Mouse (Mus musculus): ENCODE results near the gene Xaf1. TPM values are rescaled to one million over a fixed set of nuclear protein-coding genes. Genes with fewer than 3 reads are reported as not detected.
"Not testable (repeated sequence)": the region's sequence is repeated elsewhere in the genome, so short reads cannot be mapped to it uniquely, and the experiment has no call there.

The Xaf1 gene
- total RNA-seq, 1 experiment from 2014 or later = 21.7 TPM

GRCm38 (mm10) chr11:72307461-72307860, 6.0 kb downstream of the Xaf1 start:
- ATAC-seq (replicated peaks; ENCODE audit: insufficient number of reproducible peaks, low FRiP score, low TSS enrichment, poor library complexity, severe bottlenecking) = no peak

DNA sequence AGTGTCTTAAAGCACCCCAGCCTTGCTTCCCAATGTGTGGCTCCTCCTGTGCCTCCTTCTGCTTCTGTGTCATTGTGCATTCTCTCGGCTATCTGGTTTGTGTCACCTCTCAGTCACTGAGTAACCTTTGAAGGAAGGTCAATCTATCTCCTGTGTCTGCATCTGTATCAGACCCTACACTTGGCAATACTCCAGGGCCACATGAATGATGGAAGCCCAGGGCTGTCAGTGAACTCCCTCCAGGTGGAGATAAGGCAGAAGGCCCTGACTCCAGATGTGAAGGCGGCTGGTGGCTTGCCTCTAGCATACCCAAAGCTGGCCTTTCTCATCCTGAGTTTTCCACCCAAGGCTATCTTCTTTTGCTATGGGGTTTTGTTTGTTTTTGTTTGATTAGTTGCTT, 7.6 kb downstream of the Xaf1 start:
- no peak for ATAC-seq (replicated peaks; ENCODE audit: insufficient number of reproducible peaks, low FRiP score, low TSS enrichment, poor library complexity, severe bottlenecking)

GRCm38 (mm10) chr11:72310491-72310890, 9.1 kb downstream of the Xaf1 start:
- no peak for ATAC-seq (replicated peaks; ENCODE audit: insufficient number of reproducible peaks, low FRiP score, low TSS enrichment, poor library complexity, severe bottlenecking)

DNA sequence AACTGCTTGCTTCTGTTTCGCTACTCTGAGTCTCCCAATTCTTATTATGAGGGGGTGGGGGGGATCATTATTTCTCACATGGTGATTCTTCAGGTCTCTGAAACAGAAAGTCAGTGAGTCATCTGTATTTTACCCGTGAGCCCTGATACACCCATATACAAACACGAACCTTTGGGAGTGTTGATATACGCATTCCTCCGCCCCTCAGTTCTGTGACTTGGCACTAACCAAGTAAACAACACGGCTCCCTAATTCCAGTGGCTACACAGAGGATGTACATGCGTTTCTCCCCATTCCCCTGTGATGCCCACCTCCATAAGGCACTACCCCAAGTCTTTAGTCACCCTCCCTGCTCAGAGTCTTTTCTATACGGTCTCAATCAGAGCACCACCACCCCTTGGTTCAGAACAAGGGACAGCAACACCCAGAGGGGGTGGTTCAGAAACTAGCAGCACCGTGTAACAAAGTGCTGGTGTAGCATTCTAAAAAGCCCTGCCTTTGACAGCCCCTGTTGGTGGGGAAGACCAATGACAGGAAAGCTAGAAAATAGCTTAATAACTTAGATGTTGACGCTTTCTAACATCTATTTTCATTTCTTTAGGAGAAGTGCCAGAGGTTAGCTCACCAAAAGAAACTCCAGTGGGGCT, 10.0 kb downstream of the Xaf1 start:
- no peak for ATAC-seq (replicated peaks; ENCODE audit: insufficient number of reproducible peaks, low FRiP score, low TSS enrichment, poor library complexity, severe bottlenecking)

- no peak for ATAC-seq (replicated peaks; ENCODE audit: insufficient number of reproducible peaks, low FRiP score, low TSS enrichment, poor library complexity, severe bottlenecking)
These were observed 12.9 kb downstream of the Xaf1 start, which contains the start of gene Fbxo39 for GRCm38 (mm10) chr11:72314151-72314895. TSS of gene Fbxo39 (plus strand) at chr11:72314444.

DNA sequence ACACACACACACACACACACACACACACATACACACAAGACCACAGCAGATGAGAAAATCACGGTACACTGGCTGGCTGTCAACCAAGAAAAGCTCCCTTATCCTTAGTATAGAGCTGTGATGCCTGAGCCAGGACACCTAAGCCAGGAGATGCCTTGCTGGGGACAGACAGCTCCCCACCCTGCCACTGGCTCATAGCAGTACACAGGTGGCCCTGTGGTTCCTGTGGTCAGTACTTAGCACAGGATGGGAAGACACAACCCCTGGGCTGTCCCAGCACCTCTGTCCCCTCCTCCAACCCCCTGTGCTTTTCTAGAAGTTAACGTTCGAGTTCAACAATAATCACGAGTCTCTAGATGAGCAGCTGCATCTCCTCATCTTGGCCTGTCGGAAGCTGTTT, 16.6 kb downstream of the Xaf1 start:
- no peak for ATAC-seq (replicated peaks; ENCODE audit: insufficient number of reproducible peaks, low FRiP score, low TSS enrichment, poor library complexity, severe bottlenecking)

- ATAC-seq (replicated peaks; ENCODE audit: insufficient number of reproducible peaks, low FRiP score, low TSS enrichment, poor library complexity, severe bottlenecking) = no peak
These were observed 23.0 kb downstream of the Xaf1 start for GRCm38 (mm10) chr11:72324431-72324830.

- no peak for ATAC-seq (replicated peaks; ENCODE audit: insufficient number of reproducible peaks, low FRiP score, low TSS enrichment, poor library complexity, severe bottlenecking)
These were observed 24.3 kb downstream of the Xaf1 start for GRCm38 (mm10) chr11:72325701-72326100.

- no peak for ATAC-seq (replicated peaks; ENCODE audit: insufficient number of reproducible peaks, low FRiP score, low TSS enrichment, poor library complexity, severe bottlenecking)
These were observed 31.7 kb downstream of the Xaf1 start for GRCm38 (mm10) chr11:72332951-72333667.

DNA sequence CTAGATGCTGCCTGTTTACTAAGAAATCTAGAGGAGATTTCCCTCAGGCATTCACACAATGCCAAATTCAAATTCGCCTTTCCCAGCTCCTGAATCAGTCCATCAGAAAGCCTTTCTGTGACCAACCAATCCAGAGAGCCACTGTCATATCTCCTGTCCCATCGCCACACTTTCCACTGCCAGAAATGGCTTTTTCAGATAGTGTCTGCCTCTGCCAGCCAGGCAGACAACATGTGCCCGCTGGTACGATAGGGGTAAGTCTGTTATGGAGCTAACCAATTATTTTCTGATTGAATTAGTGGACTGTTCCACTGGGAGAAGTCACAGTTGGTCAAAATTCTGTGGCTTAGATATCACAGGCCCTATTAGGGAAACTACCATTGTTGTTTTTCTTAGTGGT, 33.2 kb downstream of the Xaf1 start:
- ATAC-seq (replicated peaks; ENCODE audit: insufficient number of reproducible peaks, low FRiP score, low TSS enrichment, poor library complexity, severe bottlenecking) = no peak

- ATAC-seq (replicated peaks; ENCODE audit: insufficient number of reproducible peaks, low FRiP score, low TSS enrichment, poor library complexity, severe bottlenecking) = no peak
These were observed 35.3 kb downstream of the Xaf1 start for GRCm38 (mm10) chr11:72336726-72337125.

- ATAC-seq (replicated peaks; ENCODE audit: insufficient number of reproducible peaks, low FRiP score, low TSS enrichment, poor library complexity, severe bottlenecking) = no peak
These were observed 37.0 kb downstream of the Xaf1 start for GRCm38 (mm10) chr11:72338437-72338871.

DNA sequence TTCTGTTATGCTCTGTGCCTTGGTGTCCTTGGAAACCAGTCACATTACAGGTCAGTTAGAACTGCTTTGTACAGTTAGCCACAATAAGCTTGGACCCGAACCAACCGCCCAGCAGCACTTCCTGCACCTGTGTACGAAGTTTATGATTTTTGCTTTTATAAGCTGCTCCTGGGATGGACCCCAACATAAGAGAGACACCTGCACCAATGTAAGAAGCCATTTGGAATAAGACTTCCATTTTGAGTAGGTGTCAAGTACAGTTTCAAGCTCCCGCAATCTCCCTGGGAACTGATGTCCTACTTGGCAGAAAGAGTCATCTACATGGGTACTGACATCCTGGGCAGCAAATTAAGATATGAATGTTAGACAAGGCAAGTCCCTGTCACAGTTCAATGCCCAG, 38.3 kb downstream of the Xaf1 start:
- ATAC-seq (replicated peaks; ENCODE audit: insufficient number of reproducible peaks, low FRiP score, low TSS enrichment, poor library complexity, severe bottlenecking) = no peak

- ATAC-seq (replicated peaks; ENCODE audit: insufficient number of reproducible peaks, low FRiP score, low TSS enrichment, poor library complexity, severe bottlenecking) = peak; percentile 80
These were observed 41.3 kb downstream of the Xaf1 start for GRCm38 (mm10) chr11:72342549-72343237.

DNA sequence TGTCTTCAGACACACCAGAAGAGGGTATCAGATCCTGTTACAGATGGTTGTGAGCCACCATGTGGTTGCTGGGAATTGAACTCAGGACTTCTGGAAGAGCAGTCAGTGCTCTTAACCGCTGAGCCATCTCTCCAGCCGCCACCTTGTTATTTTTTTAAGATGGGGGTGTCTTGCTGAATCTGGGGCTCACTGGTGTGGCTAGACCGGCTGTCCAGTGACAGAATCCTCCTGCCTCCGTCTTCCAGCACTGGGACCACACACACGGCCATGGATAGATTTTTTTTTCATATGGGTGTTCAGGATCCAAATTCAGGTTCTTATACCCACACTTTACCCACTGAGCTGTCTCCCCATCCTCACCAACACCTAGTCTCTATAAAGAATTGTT, 41.8 kb downstream of the Xaf1 start:
- ATAC-seq (replicated peaks; ENCODE audit: insufficient number of reproducible peaks, low FRiP score, low TSS enrichment, poor library complexity, severe bottlenecking) = not testable (repeated sequence)

GRCm38 (mm10) chr11:72343904-72344303, 42.5 kb downstream of the Xaf1 start:
- no peak for ATAC-seq (replicated peaks; ENCODE audit: insufficient number of reproducible peaks, low FRiP score, low TSS enrichment, poor library complexity, severe bottlenecking)

- ATAC-seq (replicated peaks; ENCODE audit: insufficient number of reproducible peaks, low FRiP score, low TSS enrichment, poor library complexity, severe bottlenecking) = no peak
These were observed 43.1 kb downstream of the Xaf1 start for GRCm38 (mm10) chr11:72344486-72344885.

- ATAC-seq (replicated peaks; ENCODE audit: insufficient number of reproducible peaks, low FRiP score, low TSS enrichment, poor library complexity, severe bottlenecking) = no peak
These were observed 47.1 kb downstream of the Xaf1 start for GRCm38 (mm10) chr11:72348563-72348962.

DNA sequence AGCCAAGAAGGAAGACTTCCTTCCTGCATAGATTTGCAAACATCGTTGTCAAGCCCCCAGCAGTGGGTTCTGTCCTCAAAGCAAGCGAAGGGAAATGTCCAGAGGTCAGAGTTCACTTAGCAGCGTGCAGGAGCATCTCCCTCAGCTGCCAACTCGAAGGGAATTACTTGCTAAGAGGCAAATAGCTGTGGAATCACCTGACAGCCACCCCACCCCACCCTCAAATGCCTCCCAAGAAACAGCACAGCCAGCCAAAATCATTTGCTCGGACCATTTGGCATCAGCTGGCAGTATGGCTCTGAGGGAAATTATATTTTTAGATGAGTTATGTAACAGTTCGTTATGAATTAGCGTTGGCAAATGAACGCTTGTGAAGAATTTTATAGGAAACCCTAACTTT, 47.6 kb downstream of the Xaf1 start:
- no peak for ATAC-seq (replicated peaks; ENCODE audit: insufficient number of reproducible peaks, low FRiP score, low TSS enrichment, poor library complexity, severe bottlenecking)

All from monocyte, adult 5-6 weeks (primary cell).